Mouse (Mus musculus) activated CD4-positive, CD25-positive, alpha-beta regulatory T cell, adult 4 months (primary cell): ENCODE results near the gene Gm38431. TPM values are rescaled to one million over a fixed set of nuclear protein-coding genes. Genes with fewer than 3 reads are reported as not detected.
A peak's percentile ranks its signal among the peaks of the same experiment; 100 is the strongest.
"Not testable (repeated sequence)": the region's sequence is repeated elsewhere in the genome, so short reads cannot be mapped to it uniquely, and the experiment has no call there.

Experiments
- ATAC-seq: one replicate; pipeline ENCODE4 v1.8.0; 2017
- polyA plus RNA-seq, 2 experiments: library from polyadenylated mRNA; unstranded; fragments of 100-300 nt; shearing (Covaris generic); gene quantifications; one replicate each; pipeline ENCODE4 v1.2.1; 2017

Gene Gm38431
- polyA plus RNA-seq, 2 experiments from 2014 or later = 0.67 to 3.2 TPM

DNA sequence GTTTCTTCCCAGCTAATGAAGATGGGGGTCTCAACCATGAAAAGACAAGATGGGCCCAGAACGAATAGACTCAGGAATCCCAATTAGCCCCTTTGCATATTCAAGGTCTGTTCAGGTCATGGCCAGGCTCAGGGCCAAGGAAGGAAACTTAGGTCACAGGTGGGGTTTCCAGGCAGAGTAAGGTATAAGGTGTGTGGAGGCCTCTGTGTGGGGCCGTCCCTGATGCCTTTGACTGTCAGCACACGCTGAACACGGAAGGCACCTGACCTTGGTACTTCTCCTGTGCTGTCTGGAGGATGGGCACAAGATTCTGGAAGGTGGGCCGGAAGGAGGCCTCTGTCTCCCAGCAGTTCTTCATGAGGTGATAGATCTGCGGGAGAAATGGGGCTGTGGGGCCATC lies 13.0 kb upstream of the Gm38431 start:
- ATAC-seq = no peak

DNA sequence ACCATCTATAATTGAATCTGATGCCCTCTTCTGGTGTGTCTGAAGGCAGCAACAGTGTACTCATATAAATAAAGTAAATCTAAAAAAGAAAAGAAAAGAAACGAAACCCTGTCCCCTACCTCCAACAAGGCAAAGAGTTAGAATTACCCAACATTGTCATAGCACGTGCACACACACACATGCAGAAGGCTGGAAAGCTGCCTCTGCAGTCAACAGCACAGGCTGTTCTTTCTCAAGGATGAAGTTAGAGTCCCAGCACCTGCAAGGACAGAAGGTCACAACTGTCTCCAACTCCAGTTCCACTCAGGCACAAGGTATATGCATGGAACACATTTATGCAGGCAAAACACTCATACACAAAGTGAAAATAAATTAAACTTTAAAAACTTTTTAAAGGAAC lies 10.3 kb upstream of the Gm38431 start:
- no peak for ATAC-seq

DNA sequence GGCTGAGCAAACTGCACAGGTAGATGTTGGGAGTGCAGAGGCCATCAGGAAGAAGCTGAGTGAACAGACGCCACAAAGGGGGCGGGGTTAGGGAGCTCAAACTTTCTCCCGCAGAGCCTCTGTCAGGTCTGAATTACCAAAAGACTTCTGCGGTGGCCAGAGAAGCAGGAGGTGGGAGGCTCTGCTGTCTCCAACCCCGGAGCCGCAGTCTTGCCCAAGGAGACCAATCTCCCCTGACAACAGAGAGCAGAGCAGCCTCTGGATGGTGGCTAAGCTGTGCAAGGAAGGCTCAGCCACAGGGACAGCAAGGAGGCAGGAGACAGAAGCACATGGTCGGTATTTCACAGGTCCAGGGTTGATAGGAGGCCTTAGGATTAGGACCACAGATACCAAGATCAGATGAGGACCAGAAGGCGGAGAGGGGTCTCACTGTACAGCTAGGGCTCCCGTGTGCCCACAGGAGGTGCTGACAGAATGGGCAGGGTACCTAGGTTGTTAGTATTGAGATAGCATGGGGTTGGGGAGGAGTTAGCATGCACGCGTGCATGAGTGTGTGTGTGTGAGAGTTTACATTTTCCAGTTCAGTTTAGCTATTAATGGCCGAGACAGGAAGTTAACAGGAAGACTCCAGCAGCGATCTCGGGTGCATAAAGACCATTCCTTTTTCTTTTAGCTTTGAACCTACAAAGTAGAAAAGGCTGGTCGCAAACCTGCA lies 8.8 kb upstream of the Gm38431 start:
- ATAC-seq = no peak

DNA sequence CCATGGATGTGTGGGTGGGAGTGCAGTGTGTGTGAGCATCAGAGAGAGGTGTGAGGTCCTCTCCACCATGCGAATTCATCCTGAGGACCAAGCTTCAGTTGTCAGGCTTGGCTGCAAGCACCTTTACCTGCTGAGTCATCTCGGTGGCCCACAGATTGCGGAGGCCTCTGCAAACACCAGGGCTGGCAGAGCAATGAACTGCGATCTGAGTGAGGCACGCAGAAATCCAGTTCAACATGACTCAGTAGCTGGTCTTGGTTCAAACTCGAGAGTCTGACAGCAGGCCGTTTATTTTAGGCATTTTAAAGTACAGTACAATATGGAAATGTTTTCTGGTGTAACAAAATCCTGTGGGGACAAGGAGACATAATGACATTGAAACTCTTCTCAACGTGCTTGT lies 6.0 kb upstream of the Gm38431 start:
- no peak for ATAC-seq

DNA sequence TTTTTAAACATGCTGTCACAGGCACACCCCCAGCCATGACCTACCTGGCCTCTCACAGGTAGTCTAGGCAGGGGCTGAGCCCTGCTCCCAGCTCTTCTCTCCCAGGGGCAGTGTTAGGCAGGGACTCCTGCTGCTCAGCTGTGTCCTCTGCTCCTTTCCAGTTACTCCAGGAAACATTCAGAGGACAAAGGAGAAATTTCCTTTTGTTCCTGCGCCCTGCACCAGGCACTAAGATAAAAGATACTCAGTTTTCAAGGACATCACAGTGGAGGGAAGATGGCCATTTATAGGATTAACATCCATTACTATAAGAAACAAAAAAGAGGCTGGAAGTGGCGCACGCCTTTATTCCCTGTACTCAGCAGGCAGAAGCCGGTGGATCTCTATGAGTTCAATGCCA lies 4.2 kb upstream of the Gm38431 start:
- no peak for ATAC-seq

DNA sequence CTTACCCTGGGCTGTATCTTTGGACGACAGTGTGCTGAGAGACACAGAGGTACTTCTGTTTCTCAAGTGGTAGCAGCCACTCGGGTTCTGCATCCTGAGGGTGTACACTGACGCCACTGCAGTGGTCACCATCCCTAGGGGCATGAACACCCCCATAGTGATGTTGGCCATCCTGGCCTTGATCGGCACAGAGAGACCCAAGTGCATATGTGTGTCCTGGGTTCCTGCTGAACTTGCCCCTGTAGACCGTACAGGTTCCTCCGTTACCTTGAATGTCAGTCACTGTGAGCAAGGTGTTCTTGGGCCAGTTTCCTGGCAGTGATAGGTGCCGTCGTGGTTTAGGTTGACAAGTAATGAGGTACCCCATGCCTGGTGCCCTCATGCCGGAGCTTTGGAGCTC lies 1.6 kb upstream of the Gm38431 start:
- no peak for ATAC-seq

DNA sequence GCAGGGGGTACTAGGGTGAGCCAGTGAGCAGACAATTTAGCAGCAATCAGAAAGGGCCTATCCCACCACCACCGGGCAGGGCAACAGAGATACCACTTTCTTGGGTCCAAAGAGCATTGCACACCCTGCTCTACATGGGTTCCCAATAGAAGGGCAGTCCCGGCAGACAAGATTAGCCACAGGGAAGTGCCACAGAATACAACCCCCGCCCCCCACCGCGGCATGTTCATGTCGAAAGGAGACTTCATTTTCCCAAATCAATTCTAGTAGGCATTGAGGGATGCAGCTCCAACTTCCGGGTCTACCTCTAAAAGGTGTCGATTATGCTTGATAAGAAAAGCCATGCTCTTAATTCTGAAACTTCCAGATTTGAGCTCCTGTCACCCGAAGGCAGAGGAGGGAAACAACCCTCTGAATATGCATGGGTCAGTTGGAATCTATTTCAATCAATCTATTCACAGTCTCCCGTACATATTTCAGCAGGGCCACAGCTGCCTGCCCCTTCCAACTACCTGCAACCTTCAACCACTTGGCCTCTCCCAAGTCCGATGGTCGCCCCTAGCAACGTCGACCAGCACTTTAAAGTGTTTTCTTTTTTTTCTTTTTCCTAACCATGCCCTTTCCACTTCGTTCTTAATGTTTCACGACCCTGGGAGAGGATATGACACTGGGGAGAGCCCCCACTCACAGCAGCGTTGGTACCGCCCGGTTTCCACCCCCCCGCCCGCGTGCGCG lies 658 bp downstream of the Gm38431 start:
- ATAC-seq = no peak

DNA sequence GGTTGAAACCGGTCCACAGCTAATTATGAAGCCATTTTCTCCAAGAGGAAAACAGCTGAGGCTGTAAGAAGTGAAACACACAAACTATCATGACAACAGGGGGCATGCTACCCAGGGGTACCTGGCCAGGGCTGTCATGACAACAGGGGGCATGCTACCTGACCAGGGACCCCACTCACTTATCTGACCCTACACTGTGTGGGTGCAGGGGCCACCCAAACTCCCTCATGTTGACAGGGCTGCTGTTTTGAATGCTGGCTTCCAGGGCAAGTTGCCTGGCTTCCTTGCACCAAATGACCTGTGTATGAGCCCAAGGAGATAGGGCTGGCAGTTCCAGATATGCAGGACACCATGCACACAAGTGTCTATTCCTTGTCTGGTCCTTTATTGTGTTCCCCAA lies 1.3 kb downstream of the Gm38431 start:
- no peak for ATAC-seq

DNA sequence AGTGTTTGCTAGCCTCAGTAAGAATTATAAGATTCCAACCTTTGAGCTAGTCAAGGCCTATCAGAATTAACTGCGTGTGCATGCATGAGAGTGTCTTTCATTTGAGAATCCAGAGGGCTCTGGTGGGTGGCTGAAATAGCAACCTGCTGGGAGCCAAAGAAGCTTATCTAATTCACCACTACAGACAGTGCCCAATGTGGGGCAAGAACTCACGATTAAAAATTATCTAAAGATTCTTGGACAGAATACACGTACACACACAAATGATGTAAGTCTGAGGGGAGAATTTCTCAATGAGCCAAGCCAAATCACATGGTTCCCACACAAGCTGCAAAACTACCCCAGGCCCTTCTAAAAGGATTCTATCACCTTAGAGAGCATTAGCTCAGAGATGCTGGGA lies 8.5 kb downstream of the Gm38431 start:
- ATAC-seq = no peak

DNA sequence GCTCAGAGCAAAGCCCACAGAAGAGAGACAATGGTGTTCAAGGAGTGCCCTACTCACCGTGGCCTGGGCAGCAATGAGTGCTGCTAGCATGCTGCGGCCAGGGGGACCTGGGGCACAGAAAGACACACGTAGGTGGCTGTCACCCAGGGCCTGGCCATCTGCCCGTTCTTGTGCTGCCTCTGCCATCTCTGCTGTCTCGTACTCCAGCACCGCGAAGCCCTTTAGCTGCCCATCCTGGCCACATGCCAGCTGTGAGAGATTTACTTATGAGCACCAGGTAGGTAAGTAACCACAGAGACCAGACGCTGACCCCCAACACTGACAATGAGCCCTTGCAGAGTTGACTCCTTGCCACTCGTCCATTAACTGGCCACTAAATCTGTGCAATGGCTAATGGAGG lies 10.7 kb downstream of the Gm38431 start:
- no peak for ATAC-seq

DNA sequence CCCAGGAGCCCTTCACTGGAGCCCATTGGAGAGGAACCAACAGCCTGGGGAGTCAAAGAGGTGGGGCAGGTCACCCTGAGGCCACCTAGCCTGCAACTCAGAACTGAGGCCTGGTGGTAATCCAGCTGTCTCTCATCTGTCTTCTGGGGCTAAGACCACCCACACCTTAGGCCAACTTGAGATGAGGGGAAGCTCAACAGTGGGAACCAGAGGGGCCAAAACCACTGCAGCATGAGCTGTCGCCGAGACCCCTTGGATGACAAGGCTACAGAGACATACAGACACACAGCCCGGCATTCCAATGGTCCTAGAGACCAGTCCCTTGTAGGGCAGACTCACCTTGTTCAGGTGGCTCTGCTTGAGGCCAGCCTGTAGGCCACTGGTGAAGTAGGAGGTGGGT lies 16.2 kb downstream of the Gm38431 start:
- no peak for ATAC-seq

DNA sequence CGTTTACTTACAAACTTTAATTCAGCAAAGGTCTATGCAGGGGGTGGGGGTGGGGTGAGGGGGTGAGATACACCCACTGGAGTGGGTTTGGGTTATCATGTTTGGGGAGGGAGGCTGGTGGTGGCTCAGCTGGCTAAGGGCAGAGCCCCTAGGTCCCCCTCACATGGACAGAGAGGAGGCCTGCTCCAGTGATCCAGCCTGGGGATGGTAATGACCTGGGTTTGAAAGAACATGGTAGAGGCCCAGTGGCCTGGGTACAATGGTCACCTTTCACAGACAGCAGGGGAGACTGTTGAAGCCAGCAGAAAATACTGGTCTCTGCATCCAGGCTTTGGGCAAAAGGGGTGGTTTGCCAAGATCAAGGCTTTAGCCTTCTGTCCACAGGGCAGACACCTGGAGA lies 17.6 kb downstream of the Gm38431 start:
- no peak for ATAC-seq

DNA sequence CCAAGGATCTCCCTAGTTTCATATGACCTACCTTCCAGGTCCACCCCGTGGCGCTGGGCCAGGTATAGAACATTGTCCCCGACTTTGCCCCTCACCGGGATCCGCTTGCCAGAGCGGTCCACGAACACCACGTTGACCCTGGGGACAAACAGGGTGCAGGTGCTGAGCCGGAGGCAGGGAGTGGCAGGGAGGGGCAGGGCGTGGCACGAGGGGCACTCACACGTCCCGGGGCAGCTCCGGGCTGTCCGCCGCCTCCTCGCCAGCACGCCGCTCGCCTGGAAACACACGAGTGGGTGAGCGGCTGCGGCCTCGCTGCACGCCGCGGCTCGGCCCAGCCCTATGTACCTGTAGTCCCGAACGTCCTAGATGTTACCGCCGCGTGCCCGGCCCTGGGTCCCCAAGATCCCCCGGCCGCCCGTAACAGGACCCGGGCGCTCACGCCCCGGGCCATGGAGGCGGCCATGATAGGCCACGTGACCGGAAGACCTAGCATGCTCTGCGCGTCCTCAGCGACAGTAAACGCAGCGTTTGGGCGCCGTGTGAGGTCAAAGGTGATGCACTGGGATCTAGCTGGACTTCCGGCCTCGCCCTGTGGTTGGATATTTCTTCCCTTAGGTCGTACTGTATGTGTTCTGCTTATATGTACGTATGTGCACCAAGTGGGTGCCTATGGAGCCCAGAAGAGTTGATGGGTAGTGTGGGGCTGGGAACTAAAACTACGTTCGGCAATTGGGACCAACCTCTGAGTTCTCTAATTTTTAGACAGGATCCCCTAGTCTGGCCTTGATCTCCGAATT lies 18.6 kb downstream of the Gm38431 start, which contains the start of the genes Gm49373 and Fdx1l:
Gene Gm49373 (minus strand): TSS at position 53 of the 797 bp plus-strand sequence.
Gene Fdx1l (minus strand): TSS at position 571 of the 797 bp plus-strand sequence.
- peak; percentile 98 for ATAC-seq

DNA sequence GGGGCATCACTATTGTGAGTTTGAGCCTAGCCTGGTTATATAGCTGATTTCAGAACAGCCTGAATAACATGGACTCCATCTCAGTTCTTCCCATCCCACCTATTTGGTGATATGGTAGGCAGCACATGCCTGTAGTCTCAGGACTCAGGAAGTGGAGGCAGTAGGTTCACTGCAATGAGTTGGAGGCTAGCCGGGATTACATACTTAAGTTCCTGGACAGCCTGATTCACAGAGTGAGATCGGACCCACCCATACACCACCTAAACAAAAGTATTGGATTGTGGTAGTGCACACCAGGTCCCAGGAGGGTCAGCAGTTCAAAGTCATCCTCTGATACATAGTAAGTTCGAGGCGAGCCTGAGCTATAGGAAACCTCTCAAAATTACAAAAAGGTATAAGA lies 19.2 kb downstream of the Gm38431 start:
- ATAC-seq = no peak

DNA sequence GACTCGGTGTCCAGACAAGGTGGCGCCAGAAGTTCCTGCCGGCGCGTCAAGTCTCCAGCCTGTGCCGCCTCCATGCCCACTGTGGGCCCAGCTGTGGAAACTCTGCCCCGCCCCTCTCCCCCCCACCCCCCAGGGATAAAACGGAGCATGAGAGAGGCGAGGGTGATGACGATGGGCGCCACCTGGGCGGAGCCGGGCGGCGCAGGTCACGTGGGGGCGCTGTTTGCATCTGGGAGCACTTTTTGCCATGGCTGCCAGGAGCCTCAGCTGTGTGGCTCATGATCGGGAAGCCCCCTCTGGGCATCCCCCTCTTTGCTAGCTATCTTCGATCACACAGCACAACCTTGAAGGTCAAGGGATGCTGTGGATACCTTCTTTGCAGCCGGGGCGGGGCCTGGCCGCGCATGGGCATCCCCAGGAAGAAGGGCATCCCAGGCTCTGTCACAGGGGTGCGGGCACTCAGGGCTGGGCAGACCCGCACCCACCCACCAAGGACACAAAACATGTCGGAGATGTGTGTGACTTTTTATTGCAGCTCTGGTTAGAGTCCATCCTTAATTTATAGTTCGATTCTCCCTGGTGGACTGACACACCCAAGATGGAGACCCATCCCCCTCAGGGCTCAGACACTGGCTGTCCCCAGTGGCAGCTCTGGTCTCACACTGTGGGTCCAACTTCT lies 24.7 kb downstream of the Gm38431 start, which contains the start of gene Zglp1:
Gene Zglp1 (minus strand): TSS at position 88 of the 679 bp plus-strand sequence.
- ATAC-seq = no peak

DNA sequence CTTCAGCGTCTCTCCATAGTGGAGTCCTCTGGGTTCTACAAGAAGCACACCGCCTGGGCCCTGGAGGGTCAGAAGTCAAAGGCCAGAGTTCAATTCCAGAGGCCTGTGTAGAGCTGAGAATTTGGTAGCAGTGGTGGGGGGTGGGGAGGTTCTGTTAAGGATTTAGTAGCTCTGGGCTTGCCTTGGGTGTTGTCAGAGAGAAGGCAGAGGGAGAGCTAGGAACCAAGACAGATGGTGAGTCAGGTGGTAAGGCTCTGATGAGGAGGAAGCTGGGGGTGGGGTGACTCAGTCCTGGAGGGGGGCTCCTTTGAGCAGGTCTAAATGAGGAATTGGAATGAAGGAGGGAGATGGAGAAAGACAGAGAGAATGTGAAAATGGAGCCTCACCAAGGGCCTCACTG lies 28.9 kb downstream of the Gm38431 start:
- no peak for ATAC-seq

DNA sequence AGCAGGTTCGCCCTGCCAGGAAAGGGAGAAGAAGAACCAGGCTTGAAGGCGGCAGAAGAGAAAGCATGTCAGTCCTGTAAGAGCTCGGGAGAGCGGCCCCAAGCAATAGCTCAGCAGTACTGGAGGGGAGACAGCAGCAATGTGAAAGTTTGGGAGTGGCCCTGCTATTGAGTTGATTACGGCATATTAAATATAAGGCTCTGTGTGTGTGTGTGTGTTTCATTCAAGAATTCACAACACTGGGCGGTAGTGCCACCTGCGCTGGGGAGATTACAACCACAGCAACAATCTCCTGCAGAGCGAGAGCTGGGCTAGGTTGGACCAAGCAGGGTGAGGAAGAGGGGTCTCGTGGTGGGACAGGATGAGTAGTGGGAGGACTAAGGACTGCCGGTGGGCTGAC lies 40.2 kb downstream of the Gm38431 start:
- no peak for ATAC-seq

DNA sequence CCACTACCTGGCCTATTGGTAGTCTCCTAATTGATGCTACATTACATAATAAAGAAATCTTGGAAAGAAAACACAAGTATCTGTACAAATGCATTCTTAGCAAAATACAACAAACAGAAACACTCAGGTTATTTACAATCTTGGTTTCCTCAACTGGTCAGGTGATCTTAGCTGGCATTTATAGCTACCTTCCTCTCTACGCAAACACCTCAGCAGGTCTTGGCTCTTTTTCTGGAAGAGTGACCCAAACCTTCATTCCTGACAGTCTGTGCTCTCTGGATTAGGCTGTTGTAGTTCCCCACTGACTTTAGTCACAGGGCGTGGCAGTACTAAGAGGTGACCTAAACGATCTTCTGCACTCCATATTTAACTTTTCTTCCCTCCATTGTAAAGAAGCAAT lies 46.6 kb downstream of the Gm38431 start:
- ATAC-seq = no peak

DNA sequence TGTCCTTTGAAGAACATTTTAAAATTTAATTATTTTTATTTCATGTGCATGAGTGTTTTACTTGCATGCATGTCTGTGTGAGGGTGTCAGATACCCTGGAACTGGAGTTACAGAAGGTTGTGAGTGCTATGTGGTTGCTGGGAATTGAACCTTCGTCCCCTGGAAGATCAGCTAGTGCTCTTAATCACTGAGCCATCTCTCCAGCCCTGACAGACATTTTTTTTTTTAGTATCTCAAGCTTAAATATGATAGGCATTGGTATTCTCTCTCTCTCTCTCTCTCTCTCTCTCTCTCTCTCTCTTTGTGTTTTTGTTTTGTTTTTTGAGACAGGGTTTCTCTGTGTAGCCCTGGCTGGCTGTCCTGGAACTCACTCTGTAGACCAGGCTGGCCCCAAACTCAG lies 47.0 kb downstream of the Gm38431 start:
- not testable (repeated sequence) for ATAC-seq

DNA sequence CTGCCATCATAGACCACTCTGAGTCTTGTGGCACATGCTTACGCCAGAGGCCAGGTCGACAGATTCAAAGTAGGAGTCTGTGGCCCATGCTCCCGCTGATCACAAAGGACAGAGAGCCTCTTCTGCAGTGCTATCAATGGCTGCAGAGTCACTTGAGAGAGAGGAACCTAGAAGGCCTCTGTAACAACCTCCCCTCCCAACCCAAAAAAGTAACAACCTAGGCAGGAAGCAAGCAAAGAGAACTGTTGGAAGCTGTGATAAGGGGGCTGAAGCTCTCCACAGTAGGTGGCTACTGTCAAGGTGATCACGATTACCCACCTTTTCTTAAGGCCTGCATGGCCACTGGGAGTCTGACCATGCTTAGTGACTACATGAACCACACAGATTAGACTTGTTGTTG lies 48.2 kb downstream of the Gm38431 start:
- no peak for ATAC-seq

DNA sequence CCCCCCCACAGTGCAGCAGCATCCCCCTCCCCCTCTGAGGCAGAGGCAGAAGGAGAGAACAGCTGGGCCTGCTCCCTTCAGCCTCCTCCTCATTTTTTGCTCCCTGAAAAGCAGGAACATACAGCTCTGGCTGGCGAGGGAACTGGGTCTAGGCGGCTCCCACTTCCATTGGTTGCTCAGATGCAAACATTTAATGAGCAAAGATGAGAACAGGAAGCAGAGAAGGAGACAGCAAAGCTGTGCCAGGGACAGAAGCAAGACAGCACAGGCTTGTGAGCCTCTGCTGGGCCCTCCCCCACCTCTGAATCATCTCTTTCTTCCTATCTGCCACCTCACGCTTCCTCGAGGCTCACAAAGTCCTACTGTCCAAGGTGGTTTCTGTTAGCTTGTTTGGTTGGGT lies 50.5 kb downstream of the Gm38431 start:
- no peak for ATAC-seq

DNA sequence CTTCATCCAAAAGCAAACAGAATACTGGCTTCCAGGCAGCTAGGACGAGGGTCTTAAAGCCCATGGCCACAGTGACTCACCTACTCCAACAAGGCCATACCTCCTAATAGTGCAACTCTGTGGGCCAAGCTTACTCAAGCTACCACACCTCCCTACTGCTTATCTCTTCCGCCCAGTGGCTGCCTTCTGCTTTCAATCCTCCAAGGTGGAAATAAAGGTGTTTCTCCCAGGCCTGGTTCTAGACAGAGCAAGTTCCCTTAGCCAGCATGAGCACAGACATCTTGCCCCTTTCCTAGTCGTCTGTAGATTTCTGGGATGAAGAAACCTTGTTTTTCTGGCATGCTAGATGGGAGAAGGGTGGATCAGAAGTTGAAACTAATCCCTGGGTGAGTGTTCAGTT lies 52.0 kb downstream of the Gm38431 start:
- ATAC-seq = no peak

DNA sequence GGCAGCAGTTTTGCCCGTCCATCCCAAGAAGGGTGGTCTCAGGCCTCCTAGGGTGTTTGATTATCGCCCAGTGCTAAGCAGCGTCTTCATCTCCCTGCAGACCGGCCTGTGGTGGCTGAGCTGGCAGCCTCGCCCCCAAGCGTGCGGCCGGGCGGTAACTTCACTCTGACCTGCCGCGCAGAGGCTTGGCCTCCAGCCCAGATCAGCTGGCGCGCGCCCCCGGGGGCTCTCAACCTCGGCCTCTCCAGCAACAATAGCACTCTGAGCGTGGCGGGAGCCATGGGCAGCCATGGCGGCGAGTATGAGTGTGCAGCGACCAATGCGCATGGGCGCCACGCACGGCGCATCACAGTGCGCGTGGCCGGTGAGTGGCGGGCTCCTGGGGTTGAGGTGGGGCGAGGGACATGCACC lies 54.3 kb downstream of the Gm38431 start:
- ATAC-seq = no peak
